Mouse (Mus musculus) urinary bladder, postnatal 4 days (tissue): ENCODE data around the gene Rint1.

Experiments
- DNase-seq, 2 experiments: peaks; one replicate each; pipeline ENCODE4 v3.0.0; 2021 to 2022; ENCODE audit warnings: low spot score in 2 of 2

The Rint1 gene

DNA sequence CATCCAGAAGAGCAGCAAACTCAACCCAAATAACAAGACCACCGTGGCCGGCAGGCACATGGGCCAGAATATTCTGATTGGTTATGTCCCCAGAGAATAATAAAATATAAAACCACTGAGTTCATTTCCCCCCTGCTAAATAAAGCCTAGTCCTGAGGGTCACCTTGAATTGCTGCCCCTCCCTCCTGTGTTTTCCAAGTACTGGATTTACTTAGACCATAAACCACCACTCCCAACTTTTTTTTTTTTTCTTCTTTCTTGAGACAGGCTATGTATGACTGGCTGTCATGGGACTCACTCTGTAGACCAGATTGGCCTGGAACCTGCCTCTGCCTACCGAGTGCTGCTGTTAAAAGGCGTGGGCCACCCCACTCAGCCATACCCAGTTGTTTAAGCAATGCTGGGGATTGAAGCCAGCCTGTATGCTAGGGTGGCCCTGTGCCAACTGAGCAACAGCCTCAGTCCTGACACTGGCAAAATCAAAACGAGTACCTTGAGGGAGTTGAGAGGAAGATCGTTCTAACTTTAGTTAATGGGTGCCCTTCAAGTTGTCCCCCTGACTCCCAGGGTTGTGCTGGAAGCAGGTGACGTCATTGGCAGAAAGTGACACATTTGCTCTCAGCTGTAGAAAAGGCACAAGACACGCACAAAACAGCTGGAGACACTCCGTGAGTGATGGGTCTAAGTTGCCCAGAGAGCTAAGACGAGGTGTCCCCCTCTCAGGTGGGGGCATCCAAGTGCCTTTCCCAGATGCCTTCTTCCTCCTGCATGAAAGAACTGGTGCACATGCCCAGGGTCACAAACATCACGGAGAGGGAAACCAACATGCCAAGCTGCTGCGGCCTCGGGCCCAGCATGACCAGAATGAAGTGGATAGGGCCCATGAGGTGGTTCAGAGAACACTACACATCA lies 76.8 kb downstream of the Rint1 start:
- no peak for DNase-seq

DNA sequence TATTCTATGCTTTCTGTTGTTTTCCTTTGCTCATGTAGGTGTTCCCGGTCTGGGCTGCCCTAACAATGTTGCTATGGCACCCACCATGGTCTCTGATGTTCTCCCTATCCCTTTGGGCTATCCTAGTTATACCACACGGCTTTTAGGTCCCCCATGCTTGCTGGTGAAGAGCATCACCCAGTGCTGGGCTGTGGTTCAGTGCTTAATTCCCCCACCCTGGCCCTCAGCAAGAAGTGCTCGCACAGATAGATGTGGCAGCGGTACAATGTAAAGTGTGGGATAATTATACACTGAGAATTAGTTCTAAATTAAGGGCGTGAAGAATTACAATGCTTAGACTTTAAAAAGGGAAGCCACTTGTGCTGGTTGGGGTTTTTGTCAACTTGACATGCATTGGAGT lies 78.4 kb downstream of the Rint1 start:
- no peak for DNase-seq
